Mouse (Mus musculus): ENCODE measurements around the gene Ubl5.

GRCm38 (mm10) chr9:20664366-20664765 is 21.7 kb downstream of the Ubl5 start:
- TF ChIP-seq CTCF (IDR thresholded peaks at IDR 0.05; ENCODE audit: low read depth, low read length) (no peak), POLR2A (IDR thresholded peaks at IDR 0.05; ENCODE audit: borderline replicate concordance, low read depth, low read length) (no peak)
